Mouse (Mus musculus): ENCODE measurements around the gene Padi1.

DNA sequence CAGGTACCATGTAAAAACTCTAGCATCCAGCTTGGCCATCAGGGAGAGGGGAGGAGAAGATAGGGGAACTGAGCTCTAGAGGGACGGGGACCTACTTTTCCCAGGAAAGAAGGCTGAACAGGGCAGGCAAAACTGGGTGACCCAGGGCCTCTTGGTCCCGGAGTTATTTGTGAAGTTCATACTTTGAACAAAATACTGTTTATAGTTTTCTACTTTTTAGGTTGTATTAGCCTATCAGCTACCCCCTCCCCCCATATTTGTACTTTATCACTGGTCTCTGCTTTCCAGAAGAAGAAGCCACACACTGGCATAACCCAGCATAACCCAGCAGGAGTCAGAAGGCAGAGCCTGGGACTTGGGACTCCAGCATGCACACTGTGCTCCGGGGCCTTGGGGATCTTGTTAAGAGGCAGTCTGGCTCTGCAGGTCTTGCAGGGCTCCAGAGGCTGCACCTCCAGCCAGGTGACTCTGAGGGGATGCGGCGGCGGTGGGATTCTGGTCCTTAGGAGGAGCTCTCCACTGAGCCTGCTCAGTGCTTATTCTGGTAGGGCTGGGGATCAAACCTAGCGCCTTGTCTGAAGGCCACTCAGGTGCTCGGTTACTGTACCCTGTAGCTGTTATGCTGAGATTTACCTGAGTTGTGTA, 35.6 kb upstream of the Padi1 start:
- TF ChIP-seq POLR2A (IDR thresholded peaks at IDR 0.05; ENCODE audit: borderline replicate concordance, low read depth, low read length) (no peak), CTCF (IDR thresholded peaks at IDR 0.05; ENCODE audit: low read depth, low read length) (no peak)
